Mouse (Mus musculus): ENCODE measurements at regions not wholly inside any gene's neighbourhood (a gene's known extent, or its start where the extent isn't known, plus 50 kb on each side); places are given as distances from the start of the nearest gene placed in this dataset.

GRCm38 (mm10) chr4:101351716-101352115, 67.4 kb upstream of the Ak4 start:
- TF ChIP-seq ZC3H11A (IDR thresholded peaks at IDR 0.05; ENCODE audit: low read depth, low read length) (no peak), EP300 (IDR thresholded peaks at IDR 0.05; ENCODE audit: low read length) (no peak), MXI1 (IDR thresholded peaks at IDR 0.05; ENCODE audit: low read depth, low read length) (no peak), CTCF (conservative IDR thresholded peaks at IDR 0.05 in 1 of 2, IDR thresholded peaks at IDR 0.05 in 1 of 2; ENCODE audit: low read depth in 2 of 2, low read length in 2 of 2) (no peak)
